Mouse (Mus musculus) bone marrow macrophage, adult 2 months (primary cell): Measurements from ENCODE around the gene Ryk.

Source experiments
- CTCF ChIP-seq: IDR thresholded peaks from 2 replicates; pipeline ENCODE4 v1.5.1; 2012; ENCODE audit warnings: low read depth, mild to moderate bottlenecking, low read length, moderate library complexity
- POLR2A ChIP-seq: IDR thresholded peaks from 2 replicates; pipeline ENCODE4 v1.6.1; 2012; ENCODE audit warnings: mild to moderate bottlenecking, low read depth, low read length, borderline replicate concordance

DNA sequence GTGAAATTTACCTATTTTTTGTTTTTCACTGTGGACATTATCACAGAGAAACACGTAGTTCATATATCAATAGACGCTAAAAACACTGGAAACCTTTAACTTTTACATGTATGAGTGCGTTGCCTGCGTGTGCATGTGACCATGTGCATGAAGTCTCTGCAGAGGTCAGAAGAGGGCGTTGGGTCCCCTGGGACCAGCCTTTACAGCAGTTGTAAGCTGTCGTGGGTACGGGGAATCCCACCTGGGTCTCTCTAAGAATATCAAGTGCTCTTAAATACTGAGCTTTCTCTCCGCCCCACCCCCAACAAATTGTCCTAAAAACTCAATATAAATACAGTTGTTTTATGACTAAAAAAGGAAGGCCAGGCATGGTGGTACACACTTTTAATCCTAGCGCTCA, 50.0 kb downstream of the Ryk start:
- no peak for TF ChIP-seq CTCF
- no peak for TF ChIP-seq POLR2A
